In genomic region chr13:46428964-46429363, GRCm38 (mm10) we compare ENCODE assay signal across 12 mouse cellular contexts. TPM values are rescaled to one million over a fixed set of nuclear protein-coding genes. Genes with fewer than 3 reads are reported as not detected.
DNase-seq lines count a peak whose midpoint lies in the region; ATAC-seq and TF ChIP-seq lines count a peak whose summit lies in the region.
"Had no signal": no experiment of that assay in that cellular context is flagged by ENCODE, and none has a peak within 500 bp of the region (broad histone marks: within the 10 kb centered on the region; RNA-seq: fewer than 3 reads in every experiment).

No protein-coding gene starts in this region.

- WGBS in intestine, embryonic 14.5 days, result 58% methylated on average over 22 of the region's 22 CpGs
- 57% methylated on average over 22 of the region's 22 CpGs for WGBS in intestine, postnatal 0 days
- 58% methylated on average over 22 of the region's 22 CpGs for WGBS in limb, embryonic 12.5 days
- 82% methylated on average over 22 of the region's 22 CpGs for WGBS in midbrain, embryonic 11.5 days

- no peak for ATAC-seq in intestine, embryonic 14.5 days (replicated peaks; ENCODE audit: low FRiP score, low TSS enrichment, low read depth)
- ATAC-seq in intestine, postnatal 0 days, result no peak
- no peak for ATAC-seq in limb, embryonic 12.5 days (ENCODE audit: insufficient number of reproducible peaks, insufficient read depth, low FRiP score, low TSS enrichment, low read depth)
- no peak for ATAC-seq in midbrain, embryonic 11.5 days (ENCODE audit: low FRiP score)

- no peak for DNase-seq in intestine, embryonic 14.5 days (ENCODE audit: low spot score)
- peak; percentile 58 for DNase-seq in ZHBTc4 (ENCODE audit: low read depth, low spot score)
- DNase-seq in urinary bladder, postnatal 14 days (ENCODE audit: low spot score), result no peak
- DNase-seq in midbrain, embryonic 11.5 days (ENCODE audit: low spot score, missing footprints), result no peak
- DNase-seq: cerebellum, postnatal 36 days; layer of hippocampus, adult 9-11 months; thymus, postnatal 14 days had no signal

- TF ChIP-seq EP300 in ES-Bruce4 (IDR thresholded peaks at IDR 0.05; ENCODE audit: insufficient read depth, low read depth, low read length), result no peak

- H3K4me2 ChIP-seq in intestine, embryonic 14.5 days (ENCODE audit: low read length), result 0 out of 2 replicates have a peak overlapping the region, but pooled peaks have one; percentile 9
- no peak overlapping the region; the same call in 1 of the 2 replicates for H3K4me2 ChIP-seq in intestine, postnatal 0 days (replicated peaks; ENCODE audit: low read depth)
- H3K4me2 ChIP-seq in limb, embryonic 12.5 days, result peak overlapping the region; percentile 49
- H3K4me2 ChIP-seq in midbrain, embryonic 11.5 days, result no peak overlapping the region

- 0 out of 2 replicates have a peak overlapping the region, but pooled peaks have one; percentile 3 for H3K4me3 ChIP-seq in intestine, embryonic 14.5 days (ENCODE audit: low read depth, low read length)
- H3K4me3 ChIP-seq in intestine, postnatal 0 days (ENCODE audit: low read depth, low read length), result no peak overlapping the region
- peak overlapping the region; percentile 40 for H3K4me3 ChIP-seq in ES-Bruce4 (ENCODE audit: low read depth, low read length)
- peak overlapping the region; percentile 26 for H3K4me3 ChIP-seq in limb, embryonic 12.5 days (replicated peaks)
- no peak overlapping the region for H3K4me3 ChIP-seq in midbrain, embryonic 11.5 days (ENCODE audit: low read depth, low read length)
- H3K4me3 ChIP-seq: midbrain, embryonic 10.5 days had no signal

- no peaks in the 10 kb centered on the region for H3K27me3 ChIP-seq in intestine, embryonic 14.5 days (replicated peaks; ENCODE audit: control insufficient read depth, insufficient read depth, low read length)
- no peaks in the 10 kb centered on the region for H3K27me3 ChIP-seq in intestine, postnatal 0 days (replicated peaks; ENCODE audit: control insufficient read depth, insufficient read depth, low read length)
- H3K27me3 ChIP-seq in ES-Bruce4 (ENCODE audit: control insufficient read depth, insufficient read depth, low read length, poor library complexity, severe bottlenecking), result no peaks in the 10 kb centered on the region
- H3K27me3 ChIP-seq in limb, embryonic 12.5 days, result 0 out of 2 replicates have a peak, but pooled peaks cover 3% of the 10 kb centered on the region
- H3K27me3 ChIP-seq in midbrain, embryonic 11.5 days (ENCODE audit: control insufficient read depth, insufficient read depth, low read length), result no peaks in the 10 kb centered on the region

- TF ChIP-seq CTCF in intestine, postnatal 0 days (IDR thresholded peaks at IDR 0.05; ENCODE audit: low read depth), result no peak
- TF ChIP-seq CTCF in ES-Bruce4 (IDR thresholded peaks at IDR 0.05; ENCODE audit: low read depth, low read length), result no peak

- no peaks in the 10 kb centered on the region for H3K4me1 ChIP-seq in intestine, embryonic 14.5 days (replicated peaks; ENCODE audit: control insufficient read depth, insufficient read depth, low read length)
- no peaks in the 10 kb centered on the region for H3K4me1 ChIP-seq in intestine, postnatal 0 days (replicated peaks; ENCODE audit: control insufficient read depth, insufficient read depth, low read length)
- no peaks in the 10 kb centered on the region for H3K4me1 ChIP-seq in ES-Bruce4 (ENCODE audit: control insufficient read depth, insufficient read depth, low read length)
- H3K4me1 ChIP-seq in limb, embryonic 12.5 days (replicated peaks), result no peaks in the 10 kb centered on the region
- 0 out of 2 replicates have a peak, but pooled peaks cover 2% of the 10 kb centered on the region for H3K4me1 ChIP-seq in midbrain, embryonic 11.5 days (ENCODE audit: control insufficient read depth, insufficient read depth, low read length)

- no peak overlapping the region for H3K27ac ChIP-seq in intestine, embryonic 14.5 days (ENCODE audit: low read depth)
- H3K27ac ChIP-seq in intestine, postnatal 0 days (ENCODE audit: low read depth, low read length), result no peak overlapping the region
- no peak overlapping the region for H3K27ac ChIP-seq in ES-Bruce4 (ENCODE audit: insufficient read depth, low read length)
- no peak overlapping the region for H3K27ac ChIP-seq in limb, embryonic 12.5 days
- H3K27ac ChIP-seq in midbrain, embryonic 11.5 days (ENCODE audit: low read depth, low read length), result no peak overlapping the region
- H3K27ac ChIP-seq: liver, embryonic 14.5 days; midbrain, embryonic 10.5 days had no signal

- no peaks in the 10 kb centered on the region for H3K9me3 ChIP-seq in intestine, embryonic 14.5 days (ENCODE audit: control insufficient read depth, low read length)
- H3K9me3 ChIP-seq in intestine, postnatal 0 days (ENCODE audit: control insufficient read depth), result no peaks in the 10 kb centered on the region
- no peaks in the 10 kb centered on the region for H3K9me3 ChIP-seq in ES-Bruce4 (replicated peaks; ENCODE audit: control insufficient read depth, insufficient read depth, low read length, poor library complexity, severe bottlenecking)
- H3K9me3 ChIP-seq in limb, embryonic 12.5 days, result no peaks in the 10 kb centered on the region
- no peaks in the 10 kb centered on the region for H3K9me3 ChIP-seq in midbrain, embryonic 11.5 days (ENCODE audit: control insufficient read depth, low read length)
- H3K9me3 ChIP-seq: midbrain, embryonic 10.5 days had no signal

- no peaks in the 10 kb centered on the region for H3K36me3 ChIP-seq in intestine, embryonic 14.5 days (ENCODE audit: control insufficient read depth, insufficient read depth, low read length)
- H3K36me3 ChIP-seq in intestine, postnatal 0 days (ENCODE audit: control insufficient read depth, insufficient read depth), result no peaks in the 10 kb centered on the region
- no peaks in the 10 kb centered on the region for H3K36me3 ChIP-seq in ES-Bruce4 (ENCODE audit: control insufficient read depth, insufficient read depth, low read length, poor library complexity, severe bottlenecking)
- no peaks in the 10 kb centered on the region for H3K36me3 ChIP-seq in limb, embryonic 12.5 days
- peaks cover 10% of the 10 kb centered on the region for H3K36me3 ChIP-seq in midbrain, embryonic 11.5 days (ENCODE audit: control insufficient read depth, insufficient read depth, low read length)

- TF ChIP-seq POLR2A in ES-Bruce4 (IDR thresholded peaks at IDR 0.05; ENCODE audit: insufficient read depth, low read length), result no peak

- no peak overlapping the region for H3K9ac ChIP-seq in intestine, embryonic 14.5 days (ENCODE audit: low read length)
- no peak overlapping the region for H3K9ac ChIP-seq in intestine, postnatal 0 days (ENCODE audit: low read depth, low read length)
- H3K9ac ChIP-seq in ES-Bruce4 (ENCODE audit: low read depth, poor library complexity, severe bottlenecking), result no peak overlapping the region
- no peak overlapping the region for H3K9ac ChIP-seq in limb, embryonic 12.5 days (replicated peaks)
- no peak overlapping the region for H3K9ac ChIP-seq in midbrain, embryonic 11.5 days (ENCODE audit: low read length)
- H3K9ac ChIP-seq: liver, embryonic 14.5 days had no signal

RNA-seq across cellular contexts. Expression of gene Rbm24, which starts 10.7 kb away (rescaled TPM):
- 2.3 TPM in 2 replicates for polyA plus RNA-seq in intestine, embryonic 14.5 days (2014; fragmentation: Nextera tagmentation; extraction: Ambion mirVana)
- polyA plus RNA-seq in intestine, postnatal 0 days (2015; fragmentation: Nextera tagmentation; extraction: Ambion mirVana), result 2.8 and 3.3 TPM in 2 replicates
- 0.64 and 0.97 TPM in 2 replicates for polyA plus RNA-seq in ES-Bruce4 (2011; ENCODE audit: insufficient read depth, insufficient read length, low read depth, missing spikeins)
- polyA plus RNA-seq in limb, embryonic 12.5 days (2016; fragmentation: Nextera tagmentation; extraction: Ambion mirVana), result 3.9 and 8.5 TPM in 2 replicates
- 3.9 and 4.8 TPM in 2 replicates for polyA plus RNA-seq in midbrain, embryonic 11.5 days (2014; fragmentation: Nextera tagmentation; extraction: Ambion mirVana)

Comparison
In these comparisons a context has a peak if more than half of its experiments do, and no peak if none do; other contexts are left out.
1. H3K4me2 ChIP-seq: peak in intestine, embryonic 14.5 days (single experiment) and limb, embryonic 12.5 days (single experiment); none in intestine, postnatal 0 days (single experiment) and midbrain, embryonic 11.5 days (single experiment).
2. H3K4me3 ChIP-seq: peak in intestine, embryonic 14.5 days (single experiment), ES-Bruce4 (single experiment) and limb, embryonic 12.5 days (single experiment); none in intestine, postnatal 0 days (single experiment) and midbrain, embryonic 11.5 days (single experiment).